Mouse (Mus musculus) limb, embryonic 14.5 days (tissue): ENCODE data around the gene Pcca. TPM values are rescaled to one million over a fixed set of nuclear protein-coding genes. Genes with fewer than 3 reads are reported as not detected.
A peak's percentile ranks its signal among the peaks of the same experiment; 100 is the strongest.

ENCODE experiments used
- ATAC-seq: fragments of 200-750 bp; cut with Nextera tagmentation; 2 replicates; pipeline ENCODE4 v1.8.0; 2017; ENCODE audit warnings: low read depth, moderate number of reproducible peaks, moderate TSS enrichment; ENCODE audit not compliant: low FRiP score
- DNase-seq: peaks from one replicate; pipeline ENCODE4 v3.0.0-alpha.2; 2015; ENCODE audit warnings: low spot score
- H3K27ac ChIP-seq: fragments of 300-500 bp; sonication (generic); replicated peaks from 2 replicates; pipeline ENCODE4 v1.5.1; 2014; ENCODE audit warnings: low read depth, mild to moderate bottlenecking, low read length, moderate library complexity, mixed read lengths
- H3K27me3 ChIP-seq: fragments of 300-500 bp; sonication (generic); 2 replicates; pipeline ENCODE4 v1.6.1; 2014; ENCODE audit warnings: low read length, mixed read lengths; ENCODE audit not compliant: control insufficient read depth, insufficient read depth
- H3K36me3 ChIP-seq: fragments of 300-500 bp; sonication (generic); 2 replicates; pipeline ENCODE4 v1.6.1; 2014; ENCODE audit warnings: mild to moderate bottlenecking, low read length, moderate library complexity, mixed read lengths; ENCODE audit not compliant: control insufficient read depth, insufficient read depth
- H3K4me1 ChIP-seq: fragments of 300-500 bp; sonication (generic); 2 replicates; pipeline ENCODE4 v1.6.1; 2014; ENCODE audit warnings: antibody characterized with exemption, low read length, mixed read lengths; ENCODE audit not compliant: control insufficient read depth, insufficient read depth
- H3K4me2 ChIP-seq: fragments of 300-500 bp; sonication (generic); replicated peaks from 2 replicates; pipeline ENCODE4 v1.6.1; 2014; ENCODE audit warnings: low read depth, mild to moderate bottlenecking, low read length, moderate library complexity; ENCODE audit not compliant: severe bottlenecking
- H3K4me3 ChIP-seq: fragments of 300-500 bp; sonication (generic); replicated peaks from 2 replicates; pipeline ENCODE4 v1.5.1; 2014; ENCODE audit warnings: low read length
- H3K9ac ChIP-seq: fragments of 300-500 bp; sonication (generic); 2 replicates; pipeline ENCODE4 v1.6.1; 2014; ENCODE audit warnings: mild to moderate bottlenecking, low read depth, low read length, moderate library complexity; ENCODE audit not compliant: severe bottlenecking
- H3K9me3 ChIP-seq: fragments of 300-500 bp; sonication (generic); 2 replicates; pipeline ENCODE4 v1.6.1; 2016; ENCODE audit warnings: low read length; ENCODE audit not compliant: control insufficient read depth
- POLR2A ChIP-seq: fragments of 200-500 bp; IDR thresholded peaks from 2 replicates; pipeline ENCODE4 v1.8.0; 2012; ENCODE audit warnings: inconsistent platforms, mild to moderate bottlenecking, moderate library complexity, borderline replicate concordance; ENCODE audit not compliant: insufficient read depth, insufficient read length; ENCODE audit errors: extremely low read depth
- WGBS: fragments of 180-500 bp; shearing (Covaris S2); extraction: QIAGEN DNeasy Blood & Tissue Kit; methylation state at CpG from one replicate; pipeline ENCODE4 v1.1.7; 2014; 5-methylcytosine and 5-hydroxymethylcytosine counted together
- polyA plus RNA-seq, 2 experiments: library from polyadenylated mRNA; depleted of rRNA in 1 of 2; stranded (reverse) in 1 of 2; unstranded in 1 of 2; fragments of >200 nt; fragmentation: Nextera tagmentation in 1 of 2; extraction: Ambion mirVana in 1 of 2; gene quantifications; 2 replicates each; pipeline versions ENCODE4 v1.2.1 to v1.2.3; 2012 to 2014

Pcca gene
- polyA plus RNA-seq, 2 experiments: 15.7 to 17.3 TPM

- ATAC-seq (no peak), DNase-seq (no peak)
- Histone ChIP-seq H3K4me3 (no peak overlapping the region), H3K4me1 (no peaks in the 10 kb centered on the region), H3K9me3 (peaks cover 9% of the 10 kb centered on the region), H3K4me2 (no peak overlapping the region), H3K9ac (no peak overlapping the region), H3K27me3 (no peaks in the 10 kb centered on the region), H3K27ac (no peak overlapping the region), H3K36me3 (no peaks in the 10 kb centered on the region)
- TF ChIP-seq POLR2A: no peak
These were observed 377.1 kb downstream of the Pcca start for GRCm38 (mm10) chr14:122911265-122911664.

- DNase-seq (no peak), ATAC-seq (no peak)
- Histone ChIP-seq H3K9ac (peak overlapping the region; percentile 64; the same call in 1 of the 2 replicates), H3K36me3 (no peaks in the 10 kb centered on the region), H3K4me1 (no peaks in the 10 kb centered on the region), H3K4me3 (peak overlapping the region; percentile 67), H3K27ac (no peak overlapping the region), H3K27me3 (no peaks in the 10 kb centered on the region), H3K9me3 (peaks cover 5% of the 10 kb centered on the region), H3K4me2 (peak overlapping the region; percentile 94)
- no peak for TF ChIP-seq POLR2A
- WGBS: 39% methylated on average over 1 of the region's 1 CpGs
These were observed 378.0 kb downstream of the Pcca start for GRCm38 (mm10) chr14:122912137-122912536.

- Histone ChIP-seq H3K9me3 (no peaks in the 10 kb centered on the region), H3K4me3 (peak overlapping the region; percentile 67), H3K36me3 (no peaks in the 10 kb centered on the region), H3K9ac (peak overlapping the region; percentile 64), H3K27me3 (no peaks in the 10 kb centered on the region), H3K4me2 (peak overlapping the region; percentile 94), H3K4me1 (no peaks in the 10 kb centered on the region), H3K27ac (no peak overlapping the region)
- DNase-seq (peak; percentile 55), ATAC-seq (peak; percentile 67)
- TF ChIP-seq POLR2A: no peak
- under 1% methylated on average over 43 of the region's 58 CpGs for WGBS
These were observed 378.8 kb downstream of the Pcca start for GRCm38 (mm10) chr14:122912812-122913498.

GRCm38 (mm10) chr14:122913657-122914056 is 379.5 kb downstream of the Pcca start, which contains the start of gene Ggact:
Ggact (minus strand) TSS chr14:122913757.
- no peak for TF ChIP-seq POLR2A
- ATAC-seq: no peak
- 86% methylated on average over 6 of the region's 6 CpGs for WGBS

GRCm38 (mm10) chr14:122917676-122918075 is 383.6 kb downstream of the Pcca start:
- Histone ChIP-seq H3K9ac (no peak overlapping the region), H3K4me1 (no peaks in the 10 kb centered on the region), H3K27ac (no peak overlapping the region), H3K4me2 (no peak overlapping the region), H3K4me3 (no peak overlapping the region), H3K27me3 (no peaks in the 10 kb centered on the region), H3K9me3 (no peaks in the 10 kb centered on the region), H3K36me3 (peaks cover 5% of the 10 kb centered on the region; the same call in 1 of the 2 replicates)
- no peak for TF ChIP-seq POLR2A
- no peak for ATAC-seq
- 86% methylated on average over 1 of the region's 1 CpGs for WGBS
- DNase-seq: no peak

More at GRCm38 (mm10) chr14:122913657-122914056, 379.5 kb downstream of the Pcca start, which contains the start of gene Ggact:
- peak within 1 kb of the TSS; percentile 94 for H3K4me2 ChIP-seq
- no peak within 1 kb of the TSS for H3K27ac ChIP-seq
- H3K4me3 ChIP-seq: peak within 1 kb of the TSS; percentile 67
- H3K9me3 ChIP-seq: no peaks in the 10 kb centered on the region
- H3K4me1 ChIP-seq: no peaks in the 10 kb centered on the region
- DNase-seq: no peak
- H3K27me3 ChIP-seq: no peaks in the 10 kb centered on the region
- peak within 1 kb of the TSS; percentile 64 for H3K9ac ChIP-seq
- H3K36me3 ChIP-seq: no peaks in the 10 kb centered on the region
